Mouse (Mus musculus) embryonic fibroblast, embryonic 13.5 days (primary cell): ENCODE measurements around the gene Aip.

Experiments
- CTCF ChIP-seq: IDR thresholded peaks from 2 replicates; pipeline ENCODE4 v1.5.1; 2011; ENCODE audit warnings: mild to moderate bottlenecking, control low read depth, low read length, moderate library complexity, borderline replicate concordance; ENCODE audit not compliant: insufficient read depth
- POLR2A ChIP-seq: IDR thresholded peaks from 2 replicates; pipeline ENCODE4 v1.6.1; 2011; ENCODE audit warnings: low read depth, mild to moderate bottlenecking, control low read depth, low read length, moderate library complexity

DNA sequence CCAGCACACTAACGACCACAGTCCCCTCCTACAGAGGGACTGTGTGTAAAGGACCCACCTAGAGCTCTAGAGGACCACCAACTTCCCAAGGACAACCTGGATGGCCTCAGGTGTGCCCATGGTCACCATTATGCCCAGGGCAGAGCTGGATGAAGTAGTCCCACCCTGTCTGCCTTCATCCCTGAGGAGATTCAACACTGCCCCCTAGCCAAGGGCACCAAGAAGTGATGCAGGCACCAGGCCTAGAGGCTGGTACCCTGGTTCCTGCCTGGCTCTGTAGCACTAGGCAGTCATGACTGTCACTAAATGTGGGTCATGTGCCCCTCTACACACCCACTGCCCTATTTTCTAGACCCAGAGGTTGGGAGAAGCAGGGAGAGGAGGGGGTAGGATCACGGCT, 6.1 kb upstream of the Aip start:
- TF ChIP-seq CTCF = 0 out of 2 replicates have a peak, but pooled peaks have one; percentile 20
- no peak for TF ChIP-seq POLR2A
